Mouse (Mus musculus) intestine, embryonic 15.5 days (tissue): ENCODE data around the gene Zfp940. TPM values are rescaled to one million over a fixed set of nuclear protein-coding genes. Genes with fewer than 3 reads are reported as not detected.

Source experiments
- ATAC-seq: fragments of 200-750 bp; cut with Nextera tagmentation; 2 replicates; pipeline ENCODE4 v1.8.0; 2017; ENCODE audit warnings: moderate TSS enrichment, moderate library complexity
- H3K27ac ChIP-seq: fragments of 300-500 bp; sonication (generic); 2 replicates; pipeline ENCODE4 v1.5.1; 2015; ENCODE audit warnings: mild to moderate bottlenecking, inconsistent platforms
- H3K27me3 ChIP-seq: fragments of 300-500 bp; sonication (generic); replicated peaks from 2 replicates; pipeline ENCODE4 v1.6.1; 2015; ENCODE audit warnings: inconsistent platforms
- H3K36me3 ChIP-seq: fragments of 300-500 bp; sonication (generic); 2 replicates; pipeline ENCODE4 v1.6.1; 2015; ENCODE audit warnings: inconsistent platforms
- H3K4me1 ChIP-seq: fragments of 300-500 bp; sonication (generic); replicated peaks from 2 replicates; pipeline ENCODE4 v1.6.1; 2015; ENCODE audit warnings: inconsistent platforms
- H3K4me2 ChIP-seq: fragments of 300-500 bp; sonication (generic); replicated peaks from 2 replicates; pipeline ENCODE4 v1.6.1; 2015; ENCODE audit warnings: mild to moderate bottlenecking, inconsistent platforms
- H3K4me3 ChIP-seq: fragments of 300-500 bp; sonication (generic); replicated peaks from 2 replicates; pipeline ENCODE4 v1.5.1; 2015; ENCODE audit warnings: inconsistent platforms
- H3K9ac ChIP-seq: fragments of 300-500 bp; sonication (generic); 2 replicates; pipeline ENCODE4 v1.6.1; 2015; ENCODE audit warnings: inconsistent platforms
- H3K9me3 ChIP-seq: fragments of 300-500 bp; sonication (generic); 2 replicates; pipeline ENCODE4 v1.6.1; 2016; ENCODE audit warnings: inconsistent platforms
- WGBS: fragments of 180-500 bp; shearing (Covaris S2); methylation state at CpG from one replicate; pipeline ENCODE4 v1.1.7; 2015; 5-methylcytosine and 5-hydroxymethylcytosine counted together
- polyA plus RNA-seq: library from polyadenylated mRNA; unstranded; fragments of >200 nt; fragmentation: Nextera tagmentation; extraction: Ambion mirVana; gene quantifications from 2 replicates; pipeline ENCODE4 v1.2.1, GENCODE M21; 2015

Zfp940 gene
- polyA plus RNA-seq, 1 experiment from 2014 or later = 4.0 TPM

GRCm38 (mm10) chr7:29842105-29842504 is 11.4 kb downstream of the Zfp940 start:
- no peak overlapping the region for H3K4me3 ChIP-seq
- peak; percentile 70 for ATAC-seq
- H3K27ac ChIP-seq = no peak overlapping the region
- 86% methylated on average over 1 of the region's 1 CpGs for WGBS
- 0 out of 2 replicates have a peak, but pooled peaks cover 3% of the 10 kb centered on the region for H3K36me3 ChIP-seq
- H3K4me1 ChIP-seq = no peaks in the 10 kb centered on the region
- no peak overlapping the region for H3K4me2 ChIP-seq
- H3K27me3 ChIP-seq = no peaks in the 10 kb centered on the region
- H3K9me3 ChIP-seq = no peaks in the 10 kb centered on the region
- no peak overlapping the region for H3K9ac ChIP-seq

GRCm38 (mm10) chr7:29839256-29839655 is 14.2 kb downstream of the Zfp940 start:
- H3K4me2 ChIP-seq = no peak overlapping the region
- no peak for ATAC-seq
- no peaks in the 10 kb centered on the region for H3K27me3 ChIP-seq
- no peaks in the 10 kb centered on the region for H3K9me3 ChIP-seq
- H3K4me1 ChIP-seq = no peaks in the 10 kb centered on the region
- 85% methylated on average over 3 of the region's 3 CpGs for whole genome bisulfite sequencing
- H3K9ac ChIP-seq = no peak overlapping the region
- no peak overlapping the region for H3K4me3 ChIP-seq
- H3K36me3 ChIP-seq = 0 out of 2 replicates have a peak, but pooled peaks cover 1% of the 10 kb centered on the region
- H3K27ac ChIP-seq = no peak overlapping the region

GRCm38 (mm10) chr7:29836816-29837215 is 16.7 kb downstream of the Zfp940 start:
- ATAC-seq = no peak
- Histone ChIP-seq H3K4me3 (no peak overlapping the region), H3K36me3 (no peaks in the 10 kb centered on the region), H3K27me3 (no peaks in the 10 kb centered on the region), H3K9me3 (no peaks in the 10 kb centered on the region), H3K4me2 (no peak overlapping the region), H3K9ac (no peak overlapping the region), H3K4me1 (no peaks in the 10 kb centered on the region), H3K27ac (no peak overlapping the region)
- 100% methylated on average over 1 of the region's 1 CpGs for WGBS

- no peak overlapping the region for H3K9ac ChIP-seq
- peaks cover 40% of the 10 kb centered on the region for H3K36me3 ChIP-seq
- WGBS = 92% methylated on average over 12 of the region's 12 CpGs
- no peak overlapping the region for H3K4me2 ChIP-seq
- no peaks in the 10 kb centered on the region for H3K9me3 ChIP-seq
- no peaks in the 10 kb centered on the region for H3K27me3 ChIP-seq
- no peak overlapping the region for H3K27ac ChIP-seq
- no peak overlapping the region for H3K4me3 ChIP-seq
- no peak for ATAC-seq
- no peaks in the 10 kb centered on the region for H3K4me1 ChIP-seq
These were observed 23.7 kb downstream of the Zfp940 start for GRCm38 (mm10) chr7:29829804-29830203.

GRCm38 (mm10) chr7:29828001-29828400 is 25.5 kb downstream of the Zfp940 start:
- Histone ChIP-seq H3K36me3 (peaks cover 40% of the 10 kb centered on the region), H3K4me1 (no peaks in the 10 kb centered on the region), H3K4me2 (no peak overlapping the region), H3K4me3 (no peak overlapping the region), H3K27ac (no peak overlapping the region), H3K9me3 (no peaks in the 10 kb centered on the region), H3K9ac (no peak overlapping the region), H3K27me3 (no peaks in the 10 kb centered on the region)
- ATAC-seq = no peak
- WGBS = 93% methylated on average over 12 of the region's 12 CpGs

- H3K9me3 ChIP-seq = no peaks in the 10 kb centered on the region
- peak; percentile 75 for ATAC-seq
- H3K27ac ChIP-seq = no peak overlapping the region
- H3K27me3 ChIP-seq = no peaks in the 10 kb centered on the region
- H3K4me1 ChIP-seq = peaks cover 11% of the 10 kb centered on the region
- peak overlapping the region; percentile 54 for H3K4me3 ChIP-seq
- peak overlapping the region; percentile 65 for H3K4me2 ChIP-seq
- H3K36me3 ChIP-seq = peaks cover 3% of the 10 kb centered on the region; the same call in 1 of the 2 replicates
- H3K9ac ChIP-seq = peak overlapping the region; percentile 61
- whole genome bisulfite sequencing = 3% methylated on average over 12 of the region's 12 CpGs
These were observed 34.7 kb downstream of the Zfp940 start for GRCm38 (mm10) chr7:29818619-29819254.

- Histone ChIP-seq H3K4me1 (peaks cover 11% of the 10 kb centered on the region), H3K27me3 (no peaks in the 10 kb centered on the region), H3K36me3 (no peaks in the 10 kb centered on the region), H3K4me2 (peak within 1 kb of the TSS; percentile 80), H3K27ac (peak within 1 kb of the TSS; percentile 96), H3K9me3 (no peaks in the 10 kb centered on the region), H3K4me3 (peak within 1 kb of the TSS; percentile 74), H3K9ac (peak within 1 kb of the TSS; percentile 79)
- ATAC-seq = peak; percentile 97
- under 1% methylated on average over 26 of the region's 26 CpGs for WGBS
These were observed 37.5 kb downstream of the Zfp940 start, which contains the start of gene Zfp790 for GRCm38 (mm10) chr7:29815910-29816429. TSS of gene Zfp790 (plus strand) at chr7:29816114.

GRCm38 (mm10) chr7:29815061-29815784 is 38.2 kb downstream of the Zfp940 start:
- Histone ChIP-seq H3K9me3 (no peaks in the 10 kb centered on the region), H3K4me2 (peak overlapping the region; percentile 80), H3K9ac (peak overlapping the region; percentile 69), H3K36me3 (no peaks in the 10 kb centered on the region), H3K4me3 (peak overlapping the region; percentile 74), H3K27me3 (no peaks in the 10 kb centered on the region), H3K27ac (peak overlapping the region; percentile 6; the same call in 1 of the 2 replicates), H3K4me1 (peaks cover 11% of the 10 kb centered on the region)
- 2% methylated on average over 12 of the region's 12 CpGs for WGBS
- ATAC-seq = peak; percentile 48

- no peak overlapping the region for H3K4me3 ChIP-seq
- WGBS = 92% methylated on average over 2 of the region's 2 CpGs
- peaks cover 11% of the 10 kb centered on the region for H3K4me1 ChIP-seq
- H3K9me3 ChIP-seq = no peaks in the 10 kb centered on the region
- ATAC-seq = no peak
- no peak overlapping the region for H3K27ac ChIP-seq
- no peak overlapping the region; the same call in 1 of the 2 replicates for H3K4me2 ChIP-seq
- no peak overlapping the region for H3K9ac ChIP-seq
- no peaks in the 10 kb centered on the region for H3K36me3 ChIP-seq
- no peaks in the 10 kb centered on the region for H3K27me3 ChIP-seq
These were observed 39.1 kb downstream of the Zfp940 start for GRCm38 (mm10) chr7:29814381-29814780.

GRCm38 (mm10) chr7:29812244-29812643 is 41.2 kb downstream of the Zfp940 start:
- H3K27me3 ChIP-seq = no peaks in the 10 kb centered on the region
- H3K9ac ChIP-seq = no peak overlapping the region
- no peaks in the 10 kb centered on the region for H3K9me3 ChIP-seq
- H3K4me2 ChIP-seq = no peak overlapping the region
- H3K4me1 ChIP-seq = peaks cover 11% of the 10 kb centered on the region
- no peak overlapping the region for H3K4me3 ChIP-seq
- no peaks in the 10 kb centered on the region for H3K36me3 ChIP-seq
- H3K27ac ChIP-seq = no peak overlapping the region
- WGBS = 88% methylated on average over 1 of the region's 1 CpGs
- no peak for ATAC-seq

- 76% methylated on average over 5 of the region's 5 CpGs for WGBS
- no peak for ATAC-seq
- H3K27ac ChIP-seq = no peak overlapping the region
- no peaks in the 10 kb centered on the region for H3K36me3 ChIP-seq
- no peak overlapping the region for H3K4me3 ChIP-seq
- no peaks in the 10 kb centered on the region for H3K4me1 ChIP-seq
- no peaks in the 10 kb centered on the region for H3K27me3 ChIP-seq
- no peak overlapping the region for H3K4me2 ChIP-seq
- H3K9me3 ChIP-seq = no peaks in the 10 kb centered on the region
- no peak overlapping the region for H3K9ac ChIP-seq
These were observed 46.4 kb downstream of the Zfp940 start for GRCm38 (mm10) chr7:29807046-29807445.

GRCm38 (mm10) chr7:29792906-29793305 is 60.6 kb downstream of the Zfp940 start:
- H3K9me3 ChIP-seq = 0 out of 2 replicates have a peak, but pooled peaks cover 4% of the 10 kb centered on the region
- H3K27ac ChIP-seq = no peak overlapping the region
- 39% methylated on average over 27 of the region's 27 CpGs for WGBS
- 0 out of 2 replicates have a peak overlapping the region, but pooled peaks have one; percentile 1 for H3K4me3 ChIP-seq
- H3K36me3 ChIP-seq = peaks cover 27% of the 10 kb centered on the region
- no peak overlapping the region; the same call in 1 of the 2 replicates for H3K4me2 ChIP-seq
- H3K4me1 ChIP-seq = no peaks in the 10 kb centered on the region
- H3K27me3 ChIP-seq = 0 out of 2 replicates have a peak, but pooled peaks cover 2% of the 10 kb centered on the region
- H3K9ac ChIP-seq = peak overlapping the region; percentile 10; the same call in 1 of the 2 replicates
- ATAC-seq = no peak
